Mouse (Mus musculus) cerebellum, adult 18-20 months (tissue): ENCODE measurements around the gene Zc3h4.

Source experiments
- DNase-seq, 2 experiments: peaks; one replicate each; pipeline ENCODE4 v3.0.0; 2021

Gene Zc3h4

DNA sequence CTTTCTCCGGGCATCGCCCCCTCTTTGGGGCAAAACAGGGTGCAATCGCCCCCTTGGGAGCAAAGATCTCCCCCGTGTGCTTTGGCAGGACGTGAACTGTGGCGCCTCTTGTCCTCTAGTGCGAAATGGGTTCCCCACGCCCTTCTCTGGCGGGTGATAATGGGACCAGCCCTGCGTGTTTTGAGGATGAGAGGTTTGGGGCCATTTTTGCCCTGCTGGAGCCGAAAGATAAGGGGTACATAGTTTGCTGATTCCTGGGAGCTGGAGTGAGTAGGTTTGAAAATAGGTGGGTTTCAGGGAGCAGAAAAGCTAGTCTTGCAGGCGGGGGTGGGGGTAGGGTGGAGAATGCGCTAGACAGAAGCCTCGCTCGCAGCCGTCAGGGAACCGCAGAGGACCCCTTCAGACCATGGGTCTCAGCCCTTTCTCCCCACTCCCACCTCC is 1.3 kb downstream of the Zc3h4 start:
- peak; percentile 46 to 61 for DNase-seq

DNA sequence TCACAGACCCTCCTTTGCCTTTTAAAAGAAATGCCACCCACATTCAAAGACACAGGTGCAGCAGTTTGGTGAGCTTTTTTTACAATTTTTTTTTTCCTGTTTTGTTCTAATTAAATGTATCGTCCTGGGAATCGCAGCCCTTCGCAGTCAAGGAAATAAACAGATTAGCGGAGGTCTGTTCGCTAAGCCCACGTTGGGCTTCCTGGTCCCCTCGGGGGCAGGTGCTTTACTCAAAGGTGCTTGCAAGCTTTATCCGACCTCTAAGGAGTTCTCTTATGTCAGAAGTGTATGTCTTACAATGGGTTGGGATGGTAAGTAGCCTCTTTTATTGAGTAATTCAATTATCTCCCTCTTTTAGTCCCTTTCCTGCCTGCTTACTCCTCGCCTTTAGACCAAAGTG is 1.7 kb downstream of the Zc3h4 start:
- DNase-seq: peak in 1 of 2 experiments; percentile 34

DNA sequence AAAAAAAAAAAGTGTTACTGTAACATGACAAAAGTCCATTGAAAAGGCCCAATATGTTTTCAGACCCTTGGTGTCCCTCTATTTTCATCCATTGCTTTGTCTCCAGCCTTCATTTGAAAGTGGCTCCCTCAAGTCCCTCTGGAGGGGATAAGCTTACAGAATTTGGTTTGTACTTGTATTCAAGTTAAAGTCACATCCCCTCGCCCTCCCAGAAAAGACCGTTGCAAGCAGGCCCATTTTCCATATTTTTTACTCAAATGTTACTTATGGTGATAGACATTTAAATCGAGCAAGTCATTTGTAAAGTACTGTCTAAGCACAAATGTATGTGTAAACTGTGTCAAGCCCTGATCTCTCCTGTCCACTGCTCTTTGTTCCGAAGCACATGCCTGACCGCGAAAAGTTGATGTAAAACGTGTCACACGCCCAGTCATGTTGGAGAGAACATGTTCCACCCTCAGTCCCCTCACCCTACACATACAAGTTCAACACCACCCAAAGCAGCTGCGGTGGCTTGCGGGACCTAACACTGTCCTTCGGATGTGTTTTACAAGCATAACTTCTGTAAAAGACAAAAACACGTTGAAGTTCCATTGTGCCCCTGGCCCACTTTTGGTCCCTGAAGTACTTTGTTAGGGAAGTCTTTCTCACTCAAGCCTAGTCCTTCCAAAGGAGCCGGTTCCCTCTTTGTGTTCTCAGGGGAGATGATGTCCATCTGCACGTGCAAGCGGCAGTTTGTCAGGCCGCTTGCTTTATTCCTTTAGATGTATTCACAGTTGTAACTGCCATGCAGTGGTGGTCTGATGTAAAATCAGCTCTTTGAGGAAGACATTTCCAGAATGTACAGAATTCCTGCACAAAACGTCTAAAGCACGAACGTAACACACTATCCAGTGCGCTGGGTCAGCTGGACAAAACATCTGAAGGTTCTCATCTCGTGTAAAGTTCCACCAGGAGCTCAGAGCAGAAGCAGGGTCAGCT is 2.5 kb downstream of the Zc3h4 start:
- peak in 1 of 2 experiments; percentile 36 for DNase-seq

DNA sequence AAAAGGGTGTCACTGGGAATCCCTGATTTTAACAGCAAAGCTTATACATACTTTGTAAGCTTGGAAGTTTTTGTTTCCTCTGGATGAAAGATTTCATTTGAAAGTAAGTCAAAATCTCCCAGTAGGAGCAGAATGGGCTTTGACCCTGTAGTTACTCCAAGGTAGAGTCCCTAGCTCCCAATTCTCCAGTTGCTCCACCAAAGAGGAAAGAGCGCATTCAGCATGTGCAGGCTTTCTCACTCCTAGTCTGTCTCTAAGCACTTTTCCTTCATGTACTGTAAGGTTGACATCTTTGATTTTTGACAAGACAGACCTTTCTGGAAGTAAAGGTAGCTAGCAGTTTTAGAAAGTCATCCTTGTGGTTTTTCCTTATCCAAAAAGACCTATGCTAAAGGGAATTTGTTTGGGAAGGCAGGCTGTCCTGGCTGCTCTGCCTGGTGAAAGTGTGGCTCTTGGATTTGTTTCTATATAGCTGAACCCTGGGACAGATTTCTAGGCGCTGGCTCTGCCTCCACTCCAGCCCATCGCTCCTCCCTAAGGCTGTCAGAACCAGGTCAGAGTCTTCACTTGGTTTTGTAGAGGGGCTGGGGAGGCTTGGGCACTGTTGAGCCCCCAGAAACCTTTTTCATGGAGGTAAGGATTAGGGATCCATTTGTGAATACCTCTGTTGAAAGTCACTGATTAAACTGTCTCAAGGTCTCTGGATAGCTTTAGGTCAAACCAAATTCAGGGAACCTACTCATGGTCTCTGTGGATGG is 3.8 kb downstream of the Zc3h4 start:
- DNase-seq: peak in 1 of 2 experiments; percentile 32

DNA sequence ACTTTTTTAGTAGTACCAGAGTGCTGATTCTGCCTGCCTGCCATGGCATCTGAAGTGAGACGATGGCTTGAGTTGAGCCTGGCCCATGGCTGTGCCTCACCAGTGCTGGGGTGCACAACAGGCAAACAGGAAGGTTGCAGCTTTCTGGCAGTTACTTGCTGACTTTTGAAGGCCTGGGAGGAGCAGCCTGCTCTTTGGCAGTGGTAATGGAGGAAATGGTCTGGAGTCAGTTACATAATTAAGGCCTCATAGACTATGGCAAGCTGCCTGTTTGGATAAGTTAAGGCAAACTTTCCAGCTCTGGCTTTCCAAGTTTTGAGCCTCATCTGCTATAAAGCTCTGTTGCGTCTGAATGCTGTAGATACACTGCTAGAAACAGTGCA is 4.4 kb downstream of the Zc3h4 start:
- peak in 1 of 2 experiments; percentile 39 for DNase-seq

DNA sequence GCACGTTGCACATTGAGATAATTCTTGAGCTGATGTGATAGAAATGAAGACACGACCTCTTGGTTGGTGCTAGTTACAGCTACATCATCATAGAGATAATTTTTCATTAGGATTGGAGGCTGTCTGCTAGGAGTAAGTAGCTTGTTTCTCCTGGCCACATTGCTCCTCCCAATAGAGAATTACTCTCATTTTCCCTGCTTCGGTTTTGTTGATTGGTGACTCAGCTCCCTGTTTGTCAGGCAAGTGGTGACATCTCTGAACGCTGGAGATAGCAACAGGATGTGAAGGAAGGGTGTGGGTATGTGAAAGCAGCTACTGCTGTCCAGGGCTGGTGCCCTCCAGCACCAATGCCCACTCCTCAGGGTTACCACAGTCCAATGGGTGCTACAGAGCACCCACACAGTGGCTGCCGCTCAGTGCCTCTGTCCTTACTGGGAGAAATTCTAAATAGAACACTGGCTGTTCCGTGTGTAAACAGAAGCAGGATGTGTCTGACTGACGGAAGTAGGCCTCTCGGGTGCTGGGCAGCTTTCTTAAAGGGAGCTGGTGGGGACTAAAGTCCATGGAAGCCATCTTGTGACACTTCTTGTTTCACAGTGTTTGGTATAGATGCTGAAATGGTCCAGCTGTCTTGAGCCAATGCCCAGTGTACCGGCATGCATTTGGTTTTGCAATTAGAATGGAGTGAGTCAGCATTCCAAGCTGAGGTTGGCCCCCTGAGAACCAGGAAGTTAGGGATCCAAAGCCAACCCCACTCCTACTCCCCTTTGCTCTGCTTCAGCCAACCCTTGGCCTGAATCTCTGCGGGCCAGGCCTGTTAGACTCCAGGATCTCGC is 5.0 kb downstream of the Zc3h4 start:
- DNase-seq: peak in 1 of 2 experiments; percentile 45

DNA sequence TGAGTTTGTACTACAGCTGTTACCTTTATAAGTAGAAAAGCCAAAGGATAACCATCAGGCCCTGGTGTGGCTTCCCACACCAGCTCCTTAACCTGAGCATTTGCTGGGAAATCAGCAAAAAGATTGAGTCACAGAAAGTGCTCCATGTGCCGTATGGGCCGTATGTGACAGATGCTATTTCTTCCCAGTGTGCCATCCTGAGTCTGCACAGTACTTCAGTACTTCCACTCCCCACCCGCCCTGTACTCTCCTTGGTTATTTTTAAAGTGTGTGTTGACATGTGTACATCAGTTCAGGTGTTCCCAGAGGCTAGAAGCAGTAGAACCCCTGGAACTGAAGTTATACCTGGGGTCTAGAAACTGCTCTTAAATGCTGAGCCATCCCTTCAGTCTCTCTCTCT is 6.3 kb downstream of the Zc3h4 start:
- DNase-seq: no peak

DNA sequence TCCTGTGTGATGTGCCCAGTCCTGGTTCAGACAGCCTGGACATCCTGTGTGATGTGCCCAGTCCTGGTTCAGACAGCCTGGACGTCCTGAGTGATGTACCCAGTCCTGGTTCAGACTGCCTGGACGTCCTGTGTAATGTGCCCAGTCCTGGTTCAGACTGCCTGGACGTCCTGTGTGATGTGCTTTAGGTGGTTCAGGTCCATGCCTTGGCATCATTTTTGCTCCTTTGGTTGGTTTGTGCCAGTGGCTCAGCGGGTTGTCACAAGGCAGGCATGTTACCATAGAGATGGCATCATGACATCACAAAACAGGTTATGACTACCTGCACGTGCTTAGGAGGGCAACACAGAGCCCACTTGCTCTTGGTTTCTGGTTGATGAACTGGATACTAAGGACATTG is 10.4 kb downstream of the Zc3h4 start:
- no peak for DNase-seq

DNA sequence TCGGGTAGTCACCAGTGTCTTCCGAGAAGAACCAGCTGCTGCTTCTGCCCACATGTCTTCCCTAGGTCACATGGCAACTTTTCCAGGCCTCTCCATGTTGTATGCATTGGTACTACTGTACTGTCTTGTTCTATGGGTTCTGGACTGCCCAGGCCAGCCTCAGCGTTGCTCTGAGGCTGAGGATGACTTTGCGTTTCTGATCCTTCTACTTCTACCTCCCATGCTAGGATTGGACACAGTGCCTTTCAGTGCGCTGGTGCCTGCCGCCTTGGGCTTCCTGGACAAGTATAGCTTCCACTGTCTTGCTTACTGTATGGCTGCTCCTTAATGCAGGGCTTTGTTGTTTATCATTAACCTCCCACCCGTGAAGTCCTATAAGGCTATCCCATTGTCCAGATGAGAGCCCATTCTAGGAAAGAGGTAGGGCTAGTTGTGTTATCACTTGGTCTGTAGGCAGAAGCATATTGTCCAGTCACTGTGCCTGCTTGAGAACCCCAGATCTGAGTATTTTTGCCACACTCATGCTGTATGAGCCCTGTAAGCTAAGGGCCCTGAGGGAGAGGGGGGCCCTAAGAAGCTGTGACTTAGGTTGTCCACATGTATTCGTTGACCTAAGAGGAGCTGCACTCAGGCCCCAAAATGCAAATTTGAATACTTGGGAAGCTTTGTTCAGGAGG is 11.6 kb downstream of the Zc3h4 start:
- no peak for DNase-seq

DNA sequence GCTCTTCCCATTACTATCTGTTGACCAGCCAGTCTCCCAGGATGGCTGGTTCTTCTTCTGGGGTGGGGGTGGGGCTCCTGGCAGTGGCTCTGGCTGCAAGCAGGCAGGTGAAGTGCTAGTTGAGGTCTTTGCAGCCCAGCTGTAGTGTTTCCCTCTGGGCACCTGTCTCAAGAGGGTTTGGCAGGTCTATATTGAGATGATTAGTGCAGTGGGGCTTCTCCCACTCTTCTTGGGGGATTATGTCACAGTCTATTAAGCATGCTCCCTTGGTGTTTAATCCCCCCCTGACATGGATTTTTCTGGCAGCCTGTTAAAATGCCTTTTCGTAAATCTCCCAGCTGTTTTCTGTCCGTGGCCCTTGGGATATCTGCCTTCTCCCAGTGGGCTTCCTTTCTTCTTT is 12.2 kb downstream of the Zc3h4 start:
- no peak for DNase-seq

DNA sequence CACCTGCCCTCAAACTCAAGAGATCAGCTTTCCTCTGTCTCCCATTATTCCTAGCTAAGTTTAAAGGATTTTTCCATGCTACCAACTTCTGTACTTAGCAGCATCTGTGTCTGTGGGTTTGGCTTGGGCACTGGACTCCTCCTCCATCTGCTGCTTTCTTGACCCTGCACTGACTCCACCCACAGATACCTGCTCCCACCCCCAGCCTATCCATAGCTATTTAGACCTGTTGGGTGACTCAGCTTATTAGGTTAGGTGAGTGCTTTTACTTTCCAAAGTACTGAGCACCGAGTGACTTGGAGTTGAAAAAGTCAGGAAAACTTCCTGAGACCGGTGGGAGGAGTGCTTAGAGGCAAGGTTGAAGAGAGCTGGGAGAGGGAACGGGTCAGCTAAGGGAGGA is 14.7 kb downstream of the Zc3h4 start:
- no peak for DNase-seq

DNA sequence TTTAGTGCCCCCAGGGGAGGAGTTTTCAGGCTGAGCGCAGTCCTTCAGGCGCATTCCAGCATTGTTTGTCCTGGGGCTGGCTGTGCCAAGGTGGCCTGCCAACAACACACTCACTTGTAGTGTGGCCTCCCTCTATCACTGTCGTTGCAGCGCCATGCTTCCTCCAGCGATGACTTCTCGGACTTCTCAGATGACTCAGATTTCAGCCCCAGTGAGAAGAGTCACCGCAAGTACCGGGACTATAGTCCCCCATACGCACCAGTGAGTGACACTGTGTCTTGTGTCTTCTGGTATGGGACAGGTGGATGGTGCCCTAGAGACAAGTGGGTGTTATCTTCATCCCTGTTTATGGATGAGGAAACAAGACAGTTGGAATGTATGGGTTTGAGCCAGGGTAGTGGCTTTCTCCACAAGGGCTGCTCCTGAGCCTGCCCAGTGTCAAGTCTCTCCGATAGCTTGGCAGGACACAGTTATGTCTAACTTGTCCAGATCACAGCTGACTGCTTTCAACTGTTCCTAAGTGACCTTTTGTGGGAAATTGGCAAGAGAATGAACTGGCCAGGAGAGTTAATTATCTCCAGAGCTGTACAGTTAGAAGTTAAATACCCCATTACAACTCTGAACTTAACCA is 16.5 kb downstream of the Zc3h4 start:
- no peak for DNase-seq

DNA sequence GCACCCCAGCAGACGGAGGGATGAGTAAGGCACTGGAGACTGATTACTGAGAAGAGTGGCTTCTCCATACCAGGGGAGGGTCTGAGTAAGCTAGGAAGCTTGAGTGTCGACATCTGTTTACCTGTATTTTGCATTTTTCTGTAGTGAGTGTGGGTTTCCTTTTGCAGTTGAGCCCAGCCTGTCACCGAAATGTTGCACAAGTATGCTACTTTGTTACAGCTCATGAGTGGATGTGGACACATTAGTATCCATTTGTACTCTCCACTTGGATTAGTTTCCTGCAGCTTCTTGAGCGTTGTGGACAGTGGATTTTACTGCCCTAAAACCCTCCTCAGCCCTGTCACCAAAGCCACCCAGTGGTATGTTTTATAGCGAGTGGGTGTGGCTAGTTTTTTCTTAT is 18.0 kb downstream of the Zc3h4 start:
- no peak for DNase-seq

DNA sequence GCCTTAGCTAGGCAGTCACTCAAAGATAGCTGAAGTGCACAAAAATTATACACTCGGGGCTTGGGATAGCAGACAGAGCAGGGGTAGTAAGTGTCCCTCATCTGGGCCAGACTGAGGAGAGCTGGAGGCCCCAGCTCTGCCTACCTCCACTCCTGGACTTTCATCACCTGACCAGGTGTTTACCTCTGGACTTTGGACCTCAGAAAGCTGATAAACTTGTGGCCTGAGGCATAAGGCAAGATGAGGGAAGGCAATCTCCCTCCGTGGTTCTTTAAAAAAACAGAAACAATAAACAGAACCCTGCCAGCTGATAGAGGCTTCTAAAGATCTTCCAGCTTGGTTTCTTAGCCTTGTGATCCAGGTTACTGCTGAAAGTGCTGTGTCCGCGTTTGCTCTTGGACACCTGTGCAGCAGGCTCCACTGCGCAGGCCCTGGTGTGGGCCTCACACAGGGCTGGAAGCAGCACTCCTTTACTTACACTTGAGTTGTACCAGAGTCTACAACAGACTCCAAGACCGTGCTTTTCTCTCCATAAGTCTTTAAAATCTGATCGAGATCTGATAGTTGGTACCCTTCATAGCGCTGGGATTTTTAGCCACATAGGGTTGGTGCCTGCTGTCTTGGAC is 19.9 kb downstream of the Zc3h4 start:
- DNase-seq: no peak

DNA sequence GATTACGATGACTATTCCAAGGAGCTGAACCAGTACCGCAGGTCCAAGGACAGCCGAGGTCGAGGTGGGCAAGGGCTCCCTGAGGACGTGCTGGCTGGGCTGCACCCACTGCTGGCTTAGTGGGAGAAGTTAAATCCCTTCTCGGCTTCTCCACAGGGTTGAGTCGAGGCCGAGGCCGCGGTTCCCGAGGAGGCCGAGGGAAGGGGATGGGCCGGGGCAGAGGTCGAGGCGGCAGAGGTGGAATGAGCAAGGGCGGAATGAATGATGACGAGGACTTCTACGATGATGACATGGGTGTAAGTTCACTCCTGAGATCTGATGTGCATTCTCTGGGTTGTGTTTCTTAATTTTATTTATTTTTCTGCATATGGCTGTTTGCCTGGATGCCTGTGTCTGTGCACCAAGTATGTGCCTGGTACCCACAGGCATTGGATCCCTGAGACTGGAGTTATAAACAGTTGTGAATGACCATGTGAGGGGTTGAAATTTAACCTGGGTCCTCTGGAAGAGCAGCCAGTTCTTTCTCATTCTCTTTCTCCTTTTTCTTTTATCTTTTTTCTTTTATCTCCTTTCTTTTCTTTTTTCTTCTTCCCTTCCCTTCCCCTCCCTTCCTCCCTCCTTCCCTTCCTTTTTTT is 21.6 kb downstream of the Zc3h4 start:
- DNase-seq: no peak

DNA sequence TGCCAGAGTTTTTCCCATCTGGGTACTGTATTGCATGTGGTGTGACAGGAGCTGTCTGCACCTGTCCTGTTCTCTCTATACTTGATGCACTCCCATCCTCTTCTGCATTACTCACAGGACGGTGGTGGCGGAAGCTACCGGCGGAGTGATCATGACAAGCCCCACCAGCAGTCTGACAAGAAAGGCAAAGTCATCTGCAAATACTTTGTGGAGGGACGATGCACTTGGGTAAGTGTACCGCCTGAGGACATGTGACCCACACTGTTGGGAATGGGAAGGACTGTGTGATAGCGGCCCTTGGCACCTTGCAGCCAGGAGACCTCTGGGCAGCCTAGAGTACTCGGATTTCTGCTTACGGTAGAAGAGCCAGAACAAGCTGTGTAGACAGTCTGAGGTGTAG is 23.0 kb downstream of the Zc3h4 start:
- no peak for DNase-seq

DNA sequence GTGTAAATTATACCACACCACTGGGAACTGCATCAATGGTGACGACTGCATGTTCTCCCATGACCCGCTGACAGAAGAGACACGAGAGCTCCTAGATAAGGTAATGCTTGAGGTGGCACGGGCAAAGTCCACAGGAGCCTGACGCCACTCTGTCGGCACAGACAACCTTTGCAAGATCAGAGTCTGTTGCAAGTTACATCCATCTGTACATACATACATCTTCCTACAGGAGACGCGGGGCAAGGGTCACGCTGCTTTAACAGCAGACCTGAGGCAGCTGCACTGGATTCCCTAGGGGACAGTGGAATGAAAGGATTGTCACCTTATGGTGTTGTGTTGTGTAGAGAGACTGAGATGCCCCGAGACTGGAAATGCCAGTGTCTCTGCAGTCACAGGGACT is 25.0 kb downstream of the Zc3h4 start:
- DNase-seq: no peak

DNA sequence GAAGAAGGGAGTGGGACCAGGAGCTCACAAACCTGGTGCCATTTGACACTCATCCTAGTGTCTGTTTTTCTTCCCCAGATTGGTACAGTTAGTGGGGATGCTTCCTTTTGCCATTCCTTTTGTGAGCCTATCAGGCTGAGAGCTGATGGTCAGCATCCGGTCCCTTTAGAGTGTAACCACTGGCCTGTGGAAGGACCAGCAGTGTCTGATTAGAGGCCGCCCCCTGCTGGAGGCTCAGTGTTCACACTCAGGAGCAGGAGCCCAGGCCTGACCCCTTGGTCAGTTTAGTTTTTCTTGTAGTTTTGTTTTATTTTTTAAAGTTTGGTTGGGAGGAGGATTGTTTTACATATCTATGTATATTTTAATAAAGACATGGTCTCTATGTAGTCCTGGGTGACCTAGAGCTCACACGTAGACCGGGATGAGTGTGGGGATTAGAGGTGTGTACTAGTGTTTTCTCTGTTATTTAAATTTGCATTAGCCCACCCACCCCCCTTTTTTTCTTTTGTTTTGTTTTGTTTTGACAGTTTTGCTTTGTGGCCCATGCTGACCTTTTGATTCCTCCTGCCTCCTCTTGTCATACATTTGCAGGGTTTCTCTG is 25.5 kb downstream of the Zc3h4 start:
- DNase-seq: peak; percentile 83 to 84

DNA sequence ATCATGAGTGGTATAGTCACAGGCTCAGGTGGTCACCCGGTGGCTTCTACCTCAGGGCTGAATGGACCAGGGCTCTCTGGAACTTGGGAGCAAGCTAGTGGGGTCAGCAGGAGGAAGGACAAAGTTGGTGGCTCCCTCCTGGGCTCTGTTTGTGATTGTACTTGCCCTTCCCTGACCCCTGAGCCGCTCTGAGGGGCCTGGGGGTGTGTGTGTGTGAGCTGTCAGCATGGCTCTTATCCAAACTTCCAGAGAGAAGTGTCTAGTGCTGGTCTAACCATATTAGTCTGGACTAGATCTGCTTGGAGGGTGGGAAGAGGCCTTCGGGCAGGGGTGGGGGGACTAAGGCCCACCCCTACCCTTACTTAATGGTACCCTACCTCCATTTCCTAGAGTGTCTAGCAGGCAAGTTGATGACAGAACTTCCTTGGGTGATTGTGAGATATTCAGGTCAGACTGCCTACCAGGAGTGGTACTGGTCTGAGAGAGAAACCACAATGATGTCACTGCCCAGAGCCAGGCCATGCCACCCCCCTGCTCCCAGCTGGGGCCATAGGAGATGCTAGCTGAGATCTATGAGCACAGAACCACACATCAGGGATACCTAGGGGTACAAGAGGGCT is 32.8 kb downstream of the Zc3h4 start:
- no peak for DNase-seq

DNA sequence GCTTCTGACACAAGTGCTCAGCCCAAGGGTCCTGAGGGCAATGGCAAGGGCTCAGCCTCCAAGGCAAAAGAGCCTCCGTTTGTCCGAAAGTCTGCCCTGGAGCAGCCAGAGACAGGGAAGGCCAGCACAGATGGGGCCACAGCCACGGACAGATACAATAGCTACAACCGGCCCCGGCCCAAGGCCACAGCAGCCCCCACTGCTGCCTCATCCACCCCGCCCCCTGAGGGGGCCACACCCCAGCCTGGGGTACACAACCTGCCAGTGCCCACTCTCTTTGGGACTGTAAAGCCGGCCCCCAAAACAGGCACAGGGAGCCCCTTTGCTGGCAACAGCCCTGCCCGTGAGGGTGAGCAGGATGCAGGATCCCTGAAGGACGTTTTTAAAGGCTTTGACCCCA is 34.4 kb downstream of the Zc3h4 start:
- no peak for DNase-seq
